Mouse (Mus musculus): ENCODE measurements around the gene Zcchc8.

- TF ChIP-seq CTCF (IDR thresholded peaks at IDR 0.05) = no peak
- TF ChIP-seq POLR2A (IDR thresholded peaks at IDR 0.05; ENCODE audit: insufficient read depth, low read depth, low read length) = no peak
Measured at GRCm38 (mm10) chr5:123748339-123749064, 27.6 kb upstream of the Zcchc8 start.

Measured in heart, adult 2 months (tissue).